Mouse (Mus musculus) urinary bladder, postnatal 10 days (tissue): ENCODE results near the gene Misp.

Experiments
- DNase-seq: peaks from one replicate; pipeline ENCODE4 v3.0.0; 2022; ENCODE audit warnings: low spot score

Gene Misp

DNA sequence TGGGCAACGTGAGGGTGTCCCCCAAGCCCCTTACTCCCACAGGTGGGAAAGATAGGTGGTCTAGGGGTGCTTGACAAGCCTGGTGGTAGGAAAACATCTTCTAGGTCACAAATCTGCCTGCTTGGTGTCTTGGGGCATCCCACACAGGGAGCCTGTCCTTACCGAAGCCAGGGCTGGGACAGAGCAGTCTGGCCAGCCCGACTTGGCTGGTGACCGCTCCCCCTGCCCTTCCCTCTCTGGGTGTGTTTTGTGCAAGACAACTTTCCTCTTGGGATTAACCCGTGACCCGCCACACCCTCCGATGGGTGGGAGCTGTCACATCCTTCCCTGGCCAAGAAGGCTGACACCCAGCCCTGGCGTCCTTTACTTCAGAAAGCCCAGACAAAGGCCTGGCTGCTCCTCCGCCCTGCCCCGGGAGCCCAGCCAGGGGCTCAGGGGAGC lies 26.3 kb upstream of the Misp start:
- no peak for DNase-seq

DNA sequence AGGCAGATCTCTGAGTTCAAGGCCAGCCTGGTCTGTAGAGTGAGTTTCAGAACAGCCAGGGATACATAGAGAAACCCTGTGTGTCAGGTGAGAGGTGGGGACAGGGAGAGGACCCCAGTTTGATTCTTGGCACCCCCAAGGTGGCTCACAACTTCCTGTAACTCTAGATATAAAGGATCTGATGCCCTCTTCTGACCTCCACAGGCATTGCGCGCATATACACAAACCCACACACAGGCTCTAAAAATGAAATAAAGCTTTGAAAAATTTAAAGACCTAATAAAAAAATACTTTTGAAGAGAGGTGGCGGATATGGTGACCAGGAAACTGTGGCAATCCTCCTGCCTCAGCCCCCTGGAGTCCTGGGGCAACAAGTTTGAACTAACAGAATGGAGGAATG lies 24.9 kb upstream of the Misp start:
- DNase-seq: no peak

GRCm38 (mm10) chr10:79797326-79797725 lies 23.5 kb upstream of the Misp start:
- DNase-seq: no peak

GRCm38 (mm10) chr10:79798289-79798928 lies 22.4 kb upstream of the Misp start:
- no peak for DNase-seq

DNA sequence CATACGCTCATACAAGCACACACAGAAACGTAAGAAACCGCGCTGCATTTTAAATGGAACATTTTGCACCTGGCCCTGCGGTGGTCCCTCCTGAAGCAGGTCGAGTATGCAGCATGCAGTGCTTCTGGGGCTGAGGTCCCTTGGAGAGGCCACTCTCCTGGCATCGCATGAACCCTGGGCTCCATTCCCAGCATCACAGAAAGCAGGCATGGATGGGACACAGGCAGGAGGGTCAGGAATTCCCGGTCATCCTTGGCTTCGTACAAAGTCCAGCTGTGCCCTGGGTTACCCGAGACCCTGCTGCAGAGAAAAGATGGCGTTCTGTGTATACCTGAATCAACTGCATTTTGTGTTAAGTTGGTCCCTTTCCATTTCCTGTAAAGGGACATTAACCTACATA lies 20.3 kb upstream of the Misp start:
- DNase-seq: no peak

DNA sequence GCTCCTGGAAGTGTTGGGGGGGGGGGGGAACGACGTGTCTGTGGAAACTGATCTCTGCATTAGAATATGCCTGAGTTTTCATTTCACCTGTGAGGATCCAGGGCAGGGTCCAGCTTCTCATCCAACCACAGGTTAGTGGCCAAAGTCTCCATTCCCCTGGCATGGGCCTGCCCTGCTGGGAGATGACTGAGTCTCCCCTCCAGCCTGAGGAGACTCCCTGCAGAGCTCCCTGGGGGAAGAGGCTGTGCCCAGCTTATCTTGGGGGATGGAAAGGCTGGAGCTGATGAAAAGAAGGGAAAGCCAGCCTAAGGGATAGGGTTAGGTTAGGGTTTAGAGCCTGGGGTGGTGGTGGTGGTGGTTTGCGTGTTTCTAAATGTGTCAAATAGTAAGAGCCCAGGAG lies 19.0 kb upstream of the Misp start:
- DNase-seq: no peak

DNA sequence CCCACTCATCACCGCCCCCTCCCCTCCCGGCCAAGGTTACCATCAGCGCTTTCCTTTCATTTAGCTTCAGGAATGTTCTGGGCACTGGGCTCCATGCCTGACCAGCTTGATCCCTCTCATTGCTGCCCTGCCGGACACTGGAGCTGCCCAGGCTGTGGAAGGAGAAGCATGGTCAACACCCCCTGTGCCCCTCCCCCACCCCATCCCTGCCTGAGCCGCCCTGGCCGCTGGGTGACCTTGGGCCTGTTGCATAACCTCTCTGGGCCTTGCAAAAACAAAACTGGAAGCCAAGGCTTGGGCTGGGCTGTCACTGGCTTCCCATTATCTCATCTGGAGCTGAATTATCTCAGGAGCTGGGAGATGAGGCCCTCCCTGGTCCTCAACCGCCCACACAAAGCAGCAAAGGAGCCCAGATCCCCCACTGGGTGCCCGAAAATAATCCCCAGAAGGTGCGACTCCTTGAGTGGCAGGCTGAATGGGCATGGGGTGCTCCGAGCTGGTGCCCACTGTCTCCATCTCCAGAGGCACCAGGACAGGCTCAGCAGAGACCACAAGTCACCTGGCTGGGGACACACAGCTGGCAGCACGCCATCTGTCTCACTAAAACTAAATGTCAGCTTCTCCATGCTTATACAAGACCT lies 18.3 kb upstream of the Misp start:
- DNase-seq: no peak

DNA sequence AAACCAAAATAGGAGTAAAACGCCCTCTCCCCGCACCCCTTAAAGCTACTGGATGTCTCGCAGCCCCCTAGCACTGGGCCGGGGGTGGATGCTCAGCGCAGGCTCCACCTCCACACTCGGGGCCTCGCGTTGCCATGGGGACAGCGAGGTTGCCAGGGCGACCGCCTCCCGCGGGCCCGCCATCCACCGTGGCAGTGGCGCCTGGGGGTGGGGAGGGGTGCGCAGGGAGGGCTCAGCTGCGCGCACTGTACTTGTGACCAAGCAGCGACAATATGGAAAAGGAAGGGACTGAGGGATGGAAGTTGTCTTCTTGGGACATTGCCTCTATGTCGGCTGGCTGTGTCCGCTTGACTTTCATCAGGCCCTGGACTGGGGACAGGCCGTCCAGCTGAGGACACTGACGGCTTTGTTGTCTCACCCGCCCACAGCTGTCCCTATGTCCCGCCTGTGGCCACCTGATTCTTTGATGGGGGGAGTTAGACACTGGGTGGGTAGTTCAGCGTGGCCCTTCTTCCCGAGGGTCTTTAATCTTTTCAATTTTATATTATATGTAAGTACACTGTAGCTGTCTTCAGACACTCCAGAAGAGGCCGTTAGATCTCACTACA lies 17.0 kb upstream of the Misp start:
- DNase-seq: no peak

DNA sequence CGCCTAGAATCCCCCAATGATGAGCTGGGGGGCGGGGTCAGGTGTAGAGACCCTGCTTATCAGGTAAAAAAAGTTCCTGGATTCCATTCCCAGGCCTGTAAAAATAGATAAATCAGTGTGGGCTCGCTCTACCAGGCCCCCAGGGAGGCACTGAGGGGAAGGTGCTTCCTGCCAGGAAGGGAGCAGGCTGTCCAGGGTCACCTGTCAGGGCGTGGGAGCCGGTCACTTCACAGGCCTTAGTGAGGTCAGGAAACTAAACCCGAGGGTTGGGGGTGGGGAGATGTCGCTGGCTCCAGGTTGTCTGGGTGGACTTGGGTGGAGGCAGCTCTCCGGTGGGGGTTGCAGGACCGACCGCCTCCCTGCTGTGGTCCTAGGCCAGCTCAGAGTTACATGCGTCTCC lies 15.2 kb upstream of the Misp start:
- DNase-seq: no peak

GRCm38 (mm10) chr10:79806331-79806730 lies 14.5 kb upstream of the Misp start:
- no peak for DNase-seq

- no peak for DNase-seq
Observed at GRCm38 (mm10) chr10:79806972-79807371, 13.8 kb upstream of the Misp start.

GRCm38 (mm10) chr10:79807826-79808225 lies 13.0 kb upstream of the Misp start:
- no peak for DNase-seq

DNA sequence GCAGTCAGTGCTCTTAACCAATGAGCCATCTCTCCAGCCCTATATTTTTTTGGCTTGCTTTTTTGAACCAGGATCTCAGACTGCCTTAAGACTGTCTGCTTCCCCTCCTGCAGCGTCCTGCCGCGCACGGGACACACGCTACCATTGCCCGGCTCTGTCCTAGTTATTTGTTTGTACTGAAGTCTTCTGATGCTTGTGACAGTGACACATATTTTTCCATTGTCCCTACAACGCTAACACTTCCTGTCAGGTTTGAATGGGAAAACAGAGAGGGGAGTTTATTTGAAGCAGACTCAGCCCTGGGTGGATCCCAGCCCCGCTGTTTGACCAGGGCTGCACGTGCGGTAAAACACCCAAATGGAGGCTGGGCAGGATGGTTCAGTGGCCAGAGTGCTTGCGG lies 12.1 kb upstream of the Misp start:
- DNase-seq: no peak

DNA sequence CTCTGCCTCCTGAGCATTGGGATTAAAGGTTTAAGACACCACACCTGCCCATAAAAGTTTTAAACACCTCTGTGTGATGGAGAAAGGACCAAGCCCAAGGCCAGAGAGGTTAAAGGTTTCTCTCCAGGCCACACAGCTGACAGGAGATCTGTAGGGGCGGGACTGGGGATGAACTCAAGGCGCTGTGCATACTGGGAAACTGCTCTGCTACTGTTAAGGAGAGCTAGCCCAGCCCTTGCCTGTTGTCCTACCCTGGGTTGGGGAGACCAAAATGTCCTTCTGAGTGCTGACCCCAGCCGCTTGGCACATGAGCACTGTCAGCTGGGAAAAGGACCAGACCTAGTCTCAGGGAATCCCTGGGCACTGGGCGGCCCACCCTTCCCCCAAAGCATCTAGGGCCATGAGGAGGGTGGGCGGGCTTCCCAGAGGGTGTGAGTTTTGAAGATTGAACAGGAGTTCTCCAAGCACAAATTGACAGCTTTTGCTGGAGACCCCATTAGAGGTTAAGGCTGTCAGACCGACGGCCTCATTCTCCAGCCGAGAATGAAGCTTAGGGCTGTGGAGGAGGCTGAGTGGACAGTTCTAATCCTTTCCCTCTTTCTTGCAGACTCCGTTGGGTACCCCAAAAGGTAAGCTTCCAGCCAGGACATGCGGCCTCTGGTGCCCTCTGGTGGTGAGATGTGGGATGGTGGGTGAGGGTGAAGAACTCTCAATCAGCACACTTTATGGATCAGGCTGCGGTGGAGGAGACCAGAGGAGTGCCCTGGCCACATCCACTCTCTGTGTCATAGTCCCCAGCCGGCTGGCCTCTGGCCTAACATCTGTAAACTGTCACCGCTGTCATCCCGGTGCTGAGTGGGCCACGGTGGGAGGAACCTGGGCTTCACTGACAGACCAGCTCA lies 8.8 kb upstream of the Misp start:
- DNase-seq: peak; percentile 59

DNA sequence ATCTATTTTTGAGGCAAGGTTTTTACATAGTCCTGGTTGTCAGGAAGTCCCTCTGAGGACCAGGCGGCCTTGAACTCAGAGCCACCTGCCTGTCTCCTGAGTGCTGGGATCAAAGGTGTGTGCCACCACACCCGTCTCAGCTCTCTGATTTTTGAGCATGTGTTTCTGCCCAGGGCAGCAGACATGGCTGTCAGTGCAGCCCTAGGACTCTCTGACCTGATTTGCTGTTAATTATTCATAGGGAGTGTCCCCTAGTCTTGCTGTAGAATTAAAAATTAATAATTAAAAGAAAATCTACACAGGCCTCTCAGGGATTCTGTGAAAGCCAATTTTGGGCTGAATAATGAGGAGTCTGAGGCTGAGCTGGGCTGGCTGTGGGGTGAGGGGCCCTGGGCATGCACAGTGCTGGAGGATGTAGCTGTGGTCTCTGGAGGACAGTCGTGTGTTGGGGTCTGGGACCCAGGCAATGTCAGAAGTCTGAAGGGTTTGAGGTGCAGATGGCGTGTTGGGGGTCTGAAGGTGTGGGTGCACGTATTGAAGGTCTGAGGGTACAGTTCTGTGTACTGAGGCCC lies 6.4 kb upstream of the Misp start:
- no peak for DNase-seq

DNA sequence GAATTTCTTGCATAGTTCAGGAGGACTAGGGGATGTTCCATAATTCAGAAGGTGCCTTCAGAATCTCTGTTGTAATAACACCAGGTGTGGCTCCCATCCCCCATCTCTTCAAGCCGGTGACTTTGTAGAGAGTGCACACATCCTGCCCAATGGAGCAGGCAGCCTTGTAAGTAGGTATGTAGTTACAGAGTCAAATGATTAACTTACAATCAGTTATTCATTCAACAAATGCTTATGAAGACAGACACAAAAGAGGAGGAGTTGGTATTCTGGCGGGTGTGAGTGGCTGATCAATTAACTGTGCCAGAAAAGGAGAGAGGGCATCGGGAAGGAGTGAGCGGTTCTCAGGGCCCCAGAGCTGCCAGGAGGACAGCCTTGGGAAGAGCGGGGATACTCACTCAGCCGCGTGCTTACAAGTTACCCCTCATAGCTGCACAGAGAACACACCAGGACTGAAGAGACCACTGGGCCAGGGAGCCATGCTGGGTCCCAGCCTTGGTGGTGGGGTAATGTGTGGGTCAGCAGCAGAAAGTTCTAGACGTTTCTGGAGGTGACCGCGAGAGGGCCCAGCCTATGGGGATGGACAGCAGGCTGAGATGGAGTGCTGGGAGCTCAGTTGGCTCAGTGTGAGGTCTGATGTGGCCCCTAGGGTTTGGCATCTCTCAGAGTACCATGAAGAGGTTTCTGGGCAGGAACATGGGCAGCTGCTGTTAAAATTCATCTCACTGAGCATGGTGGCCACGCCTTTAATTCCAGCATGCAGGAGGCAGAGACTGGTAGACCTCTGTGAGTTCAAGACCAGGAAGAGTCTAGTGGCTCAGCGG lies 4.9 kb upstream of the Misp start:
- no peak for DNase-seq

- no peak for DNase-seq
Observed at GRCm38 (mm10) chr10:79817111-79817510, 3.7 kb upstream of the Misp start.

DNA sequence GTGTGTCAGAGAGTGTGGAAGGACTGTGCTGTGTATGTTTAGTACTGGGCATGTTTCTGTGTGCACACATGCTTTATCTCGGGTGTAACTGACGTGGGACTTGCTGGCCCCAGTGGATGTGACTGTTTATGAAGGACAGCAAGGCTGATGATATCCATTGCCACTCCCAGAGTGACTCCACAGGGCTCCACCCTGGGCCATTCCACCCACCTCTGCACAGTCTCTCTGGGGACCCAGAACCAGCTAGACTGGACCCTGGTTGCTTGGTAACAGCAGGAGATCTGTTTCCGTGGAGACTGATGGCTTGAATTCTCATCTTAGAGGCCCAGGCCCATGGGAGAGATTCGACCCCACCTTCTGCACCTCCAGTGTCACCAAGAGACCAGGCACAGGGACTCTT lies 2.6 kb upstream of the Misp start:
- DNase-seq: no peak

GRCm38 (mm10) chr10:79819606-79820005 lies 1.2 kb upstream of the Misp start:
- DNase-seq: no peak

GRCm38 (mm10) chr10:79820277-79820676 lies 512 bp upstream of the Misp start:
- no peak for DNase-seq

GRCm38 (mm10) chr10:79821731-79822130 lies 942 bp downstream of the Misp start:
- no peak for DNase-seq
